Mouse (Mus musculus): ENCODE measurements at regions not wholly inside any gene's neighbourhood (a gene's known extent, or its start where the extent isn't known, plus 50 kb on each side); places are given as distances from the start of the nearest gene placed in this dataset.

DNA sequence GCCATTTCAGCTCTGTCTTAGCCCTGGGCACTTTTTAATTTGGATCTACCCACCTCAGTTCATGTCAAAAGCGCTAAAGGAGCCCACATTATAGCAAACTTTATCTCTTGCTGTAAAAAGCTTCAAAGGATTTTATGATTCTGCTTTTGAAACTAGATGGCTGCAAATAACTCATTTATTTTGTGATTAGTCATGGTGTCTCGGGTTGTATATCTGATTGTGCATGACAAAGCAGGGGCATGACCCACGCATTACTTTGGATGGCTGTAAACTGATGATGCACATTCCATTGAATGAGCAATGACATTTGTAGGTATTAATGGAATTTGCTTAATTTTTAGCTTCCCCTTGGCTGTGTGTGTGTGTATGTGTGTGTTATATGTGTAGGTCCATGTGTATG, 249.4 kb upstream of the Habp2 start:
- intact Hi-C loops (cut with DNase I) = no loop called here
- DNase-seq (ENCODE audit: low spot score in 2 of 2) = no peak

DNA sequence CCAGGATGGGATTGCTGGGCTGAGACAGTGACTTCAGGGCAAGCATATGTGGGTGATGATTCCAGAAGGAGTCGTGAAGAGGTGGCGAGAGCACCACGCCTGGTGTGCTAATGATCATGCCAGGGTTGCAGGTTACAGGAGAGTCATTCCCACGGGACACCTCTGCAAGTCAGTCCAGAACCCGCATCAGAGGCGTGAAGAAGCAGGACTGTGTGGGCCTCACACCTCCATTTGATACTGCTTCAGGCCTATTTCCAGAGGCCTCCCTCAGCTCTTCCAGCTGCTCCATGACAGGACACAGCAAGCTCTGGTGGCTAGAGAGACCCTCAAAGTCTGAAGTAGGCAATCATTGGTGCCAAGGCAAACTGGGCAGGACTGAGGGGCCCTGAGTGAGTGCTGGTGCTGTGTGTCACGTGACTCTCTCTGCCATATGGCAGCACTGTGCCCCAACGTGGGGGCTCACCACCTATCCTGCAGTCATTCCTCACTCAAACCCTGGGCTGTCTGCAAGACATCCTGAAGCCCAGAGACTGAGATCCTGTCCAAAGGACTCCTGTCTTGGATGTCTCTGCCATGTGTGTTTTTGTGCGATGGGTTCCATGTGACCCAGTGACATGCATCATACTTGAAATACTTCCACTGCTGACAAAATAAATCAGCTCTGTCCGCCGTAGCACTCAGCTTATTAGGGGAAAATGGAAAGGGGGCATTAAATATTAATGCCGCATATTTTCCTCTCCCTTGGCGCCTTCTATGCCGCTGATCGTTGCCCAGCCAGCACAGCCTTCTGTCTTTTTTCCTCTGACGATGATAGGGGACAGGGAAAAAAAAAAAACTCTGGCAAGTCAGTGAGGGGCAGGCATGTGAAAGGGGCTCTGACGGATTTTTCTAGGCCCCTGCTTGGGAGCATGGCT, 247.6 kb upstream of the Habp2 start:
- intact Hi-C loops (cut with DNase I) = no loop called here
- DNase-seq (ENCODE audit: low spot score in 2 of 2) = no peak

DNA sequence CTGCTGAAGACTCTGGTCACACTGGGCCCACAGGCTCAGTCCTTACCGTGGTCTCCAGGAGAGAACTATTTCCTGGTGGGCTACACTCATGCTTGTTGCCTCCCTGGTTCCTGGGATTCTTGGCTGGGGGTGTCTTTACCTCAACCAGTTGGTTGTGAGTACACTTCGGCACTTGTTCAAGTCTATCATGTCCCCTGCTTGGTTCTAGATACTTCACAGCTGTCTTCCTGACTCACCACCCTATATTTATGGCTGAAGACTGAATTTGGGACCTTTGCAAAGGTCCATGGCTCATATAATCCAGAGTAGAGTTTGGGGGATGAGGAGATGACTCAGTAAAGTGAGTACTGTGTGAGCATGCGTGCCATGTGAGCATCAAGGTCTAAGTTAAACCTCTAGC, 245.0 kb upstream of the Habp2 start:
- DNase-seq (ENCODE audit: low spot score in 2 of 2) = no peak
- intact Hi-C loops (cut with DNase I) = no loop called here

DNA sequence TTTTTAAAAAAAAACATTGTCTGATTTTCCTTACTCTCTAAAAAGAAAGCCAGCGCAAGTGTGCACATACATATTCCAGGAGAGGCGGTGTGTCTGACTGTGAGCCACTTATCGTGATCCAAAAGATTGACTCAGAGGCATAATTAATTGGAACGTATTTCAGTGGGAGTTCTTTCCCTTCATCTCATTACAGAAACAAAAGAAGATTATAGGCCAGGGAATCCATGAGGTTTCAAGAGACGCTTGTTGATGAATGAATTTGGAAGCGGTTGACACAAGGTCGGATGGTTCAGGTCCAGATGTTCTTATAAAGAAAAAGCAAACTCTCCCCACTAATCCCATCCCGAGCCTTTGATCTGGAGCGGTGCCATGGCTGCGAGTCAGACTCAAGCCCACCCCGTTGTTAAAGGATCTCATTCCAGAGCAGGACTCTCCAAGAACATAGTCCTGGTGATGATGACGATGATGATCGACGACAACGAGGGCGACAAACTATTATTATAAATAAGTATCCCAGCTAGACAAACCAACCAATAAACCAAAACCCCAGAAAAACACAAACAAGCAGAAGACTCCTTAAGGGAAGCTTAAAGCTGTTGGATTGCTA, 240.1 kb upstream of the Habp2 start:
- DNase-seq (ENCODE audit: low spot score in 2 of 2) = no peak
- intact Hi-C loops (cut with DNase I) = no loop called here

DNA sequence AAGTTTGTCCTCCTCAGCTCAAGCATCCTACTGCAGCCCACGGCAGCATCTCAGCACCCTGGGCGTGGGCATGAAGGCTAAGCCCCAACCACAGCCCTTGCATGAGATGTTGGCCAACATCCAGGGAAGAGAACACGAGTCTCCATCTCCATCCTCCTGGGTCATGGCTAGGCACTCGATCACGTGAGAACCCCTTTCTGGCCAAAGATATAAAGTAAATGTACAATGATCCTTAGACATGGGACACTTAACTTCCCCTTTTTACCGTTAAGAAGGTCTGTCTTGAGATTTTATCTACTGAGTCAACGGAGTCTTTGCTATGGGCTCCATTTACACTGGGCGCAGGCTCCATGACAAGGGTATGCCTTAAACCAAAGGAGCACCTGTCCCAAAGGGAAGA, 232.8 kb upstream of the Habp2 start:
- intact Hi-C loops (cut with DNase I) = no loop called here
- no peak for DNase-seq (ENCODE audit: low spot score in 2 of 2)

DNA sequence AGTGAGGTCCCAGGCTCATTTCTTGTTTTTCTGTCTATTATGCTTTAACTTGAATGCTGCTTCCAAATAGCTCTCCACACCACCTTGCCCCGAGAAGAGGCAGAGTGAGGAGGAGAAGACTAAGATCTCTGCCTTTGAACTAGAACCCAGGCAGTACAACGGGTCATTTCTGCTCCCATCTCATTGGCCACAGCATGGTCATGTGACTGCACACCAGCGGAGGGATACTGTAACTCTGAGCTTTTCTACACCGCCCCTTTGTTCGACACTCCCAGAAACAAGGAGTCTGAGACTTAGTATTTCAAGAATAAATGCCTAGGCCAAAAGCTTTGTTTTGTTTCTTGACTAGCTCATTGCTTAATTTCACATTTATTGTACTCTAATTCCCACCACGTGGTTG, 230.5 kb upstream of the Habp2 start:
- intact Hi-C loops (cut with DNase I) = no loop called here
- no peak for DNase-seq (ENCODE audit: low spot score in 2 of 2)

DNA sequence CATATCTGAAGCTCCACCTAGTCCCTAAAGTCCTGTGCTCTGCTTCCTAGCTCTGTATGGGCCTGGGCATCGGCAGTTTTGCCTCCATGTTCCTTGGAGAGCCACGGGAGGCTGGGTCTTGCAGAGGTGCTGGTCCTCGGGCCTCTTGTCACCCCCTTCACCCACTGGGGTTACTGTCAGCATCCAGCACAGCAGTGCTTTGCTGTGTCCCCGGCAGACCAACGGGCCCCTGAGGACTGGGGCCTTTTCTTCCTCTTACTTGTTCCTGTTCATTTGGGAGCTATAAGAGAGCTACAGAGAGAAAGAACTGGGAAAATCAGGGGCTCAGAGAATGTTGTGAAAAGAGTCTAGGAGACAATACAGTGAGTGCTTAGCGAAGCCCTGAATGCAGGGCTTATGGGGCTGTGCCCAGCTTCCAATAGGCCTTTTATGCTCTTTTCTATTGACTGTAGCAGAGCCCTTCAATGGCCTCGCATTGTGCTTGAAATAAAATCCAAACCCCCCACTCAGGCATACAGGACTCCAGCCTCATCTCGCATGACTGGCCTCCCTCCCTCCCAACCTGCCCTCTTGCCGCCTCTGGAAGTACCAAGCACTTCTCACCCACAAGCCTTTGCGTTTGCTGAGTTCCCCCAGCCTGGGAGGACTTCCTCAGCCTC, 224.9 kb upstream of the Habp2 start:
- no peak for DNase-seq (ENCODE audit: low spot score in 2 of 2)
- intact Hi-C loops (cut with DNase I) = no loop called here

DNA sequence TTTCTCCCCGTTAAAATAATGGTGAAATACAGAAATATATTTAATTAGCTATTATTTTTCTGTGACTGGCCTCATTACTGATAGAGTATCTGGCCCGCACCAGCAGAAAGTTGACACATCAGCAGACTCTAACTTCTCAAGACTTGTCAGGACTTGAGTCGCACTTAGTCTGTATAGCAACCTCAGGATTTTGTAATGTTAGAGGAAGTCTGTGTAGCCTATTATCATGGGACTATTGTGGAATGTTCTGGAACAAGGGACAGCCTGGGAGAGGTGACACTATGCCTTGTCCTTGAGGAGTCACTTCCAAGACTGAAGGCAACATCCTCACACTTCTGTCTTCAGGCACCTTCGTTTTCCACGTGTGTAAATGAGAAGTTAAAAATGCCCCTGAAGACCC, 223.8 kb upstream of the Habp2 start:
- no peak for DNase-seq (ENCODE audit: low spot score in 2 of 2)
- intact Hi-C loops (cut with DNase I) = no loop called here

DNA sequence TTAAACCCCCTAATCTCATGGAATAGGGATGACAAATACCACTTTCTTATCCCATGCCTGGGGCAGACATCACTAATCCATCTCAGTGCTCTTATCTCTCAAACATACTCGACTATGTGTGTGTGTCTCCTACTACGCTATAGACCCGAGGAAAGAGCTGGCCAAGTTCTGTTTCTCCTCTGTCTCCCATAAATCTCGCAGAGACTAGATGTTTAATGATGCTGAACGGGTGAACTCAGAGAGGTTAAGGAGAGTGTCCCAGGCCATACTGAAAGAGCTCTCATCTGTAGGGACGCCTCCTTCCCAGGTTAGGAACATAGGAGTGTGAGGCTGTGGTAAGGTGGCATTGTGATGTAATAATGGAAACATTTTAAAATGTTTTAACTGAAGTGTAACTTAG, 221.2 kb upstream of the Habp2 start:
- no peak for DNase-seq (ENCODE audit: low spot score in 2 of 2)
- intact Hi-C loops (cut with DNase I) = no loop called here

DNA sequence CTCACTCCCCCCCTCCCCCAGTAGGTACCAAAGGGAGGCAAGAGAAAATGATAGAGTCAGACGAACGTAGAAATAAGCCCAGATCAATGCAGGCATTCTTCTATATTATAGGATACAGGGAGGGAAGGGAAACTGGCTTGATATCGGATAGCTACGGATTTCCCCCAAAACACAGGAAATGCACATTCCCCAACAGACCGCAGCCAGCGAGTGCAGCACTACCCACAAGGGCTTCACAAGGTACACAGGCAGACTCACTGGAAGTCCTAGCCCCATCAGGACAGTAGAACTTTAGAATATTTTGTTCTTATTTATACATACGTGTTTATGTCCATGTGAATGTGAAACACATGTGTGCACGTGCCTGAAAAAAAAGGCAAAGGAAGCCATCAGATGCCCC, 218.8 kb upstream of the Habp2 start:
- intact Hi-C loops (cut with DNase I) = no loop called here

DNA sequence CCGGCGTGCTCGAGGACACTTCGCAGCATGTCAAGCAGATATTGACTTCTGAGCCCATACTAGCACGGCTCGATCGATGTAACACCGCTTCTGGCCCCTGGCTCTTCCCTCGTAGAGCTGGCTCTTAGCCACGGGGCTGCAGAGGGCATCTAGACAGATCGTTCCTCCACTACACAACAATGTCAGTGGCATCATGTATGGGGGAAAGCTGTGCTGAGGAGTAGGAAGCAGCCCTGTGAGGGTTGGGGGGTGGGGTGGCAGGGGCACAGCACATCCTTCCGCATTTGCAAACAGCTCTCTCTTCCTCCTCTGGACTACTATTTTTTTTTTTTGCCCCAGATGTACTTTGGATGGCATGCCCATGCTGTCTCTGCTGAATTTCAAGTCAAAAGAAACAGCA, 218.1 kb upstream of the Habp2 start:
- DNase-seq (ENCODE audit: low spot score in 2 of 2) = no peak
- intact Hi-C loops (cut with DNase I) = no loop called here

More for the DNA sequence above, 218.8 kb upstream of the Habp2 start:
- DNase-seq (ENCODE audit: low spot score in 2 of 2) = no peak

DNA sequence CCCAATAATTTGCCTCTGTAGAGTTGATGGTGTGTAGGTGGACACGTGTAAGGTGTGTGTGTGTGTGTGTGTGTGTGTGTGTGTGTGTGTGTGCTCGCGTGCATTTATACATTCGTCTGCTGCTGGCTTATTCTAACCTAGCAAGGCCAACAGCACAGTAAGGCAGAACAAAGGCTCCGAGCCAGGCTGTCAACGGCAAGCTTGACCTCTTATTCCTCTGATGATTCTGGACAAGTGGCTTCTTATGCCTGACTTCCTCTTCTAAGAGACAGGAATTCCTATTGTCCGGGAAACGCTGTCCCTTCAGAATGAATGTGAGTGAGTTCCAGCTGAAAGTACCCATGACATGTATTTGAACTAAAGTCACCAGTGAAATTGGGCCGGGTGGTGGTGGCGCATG, 217.7 kb upstream of the Habp2 start:
- DNase-seq (ENCODE audit: low spot score in 2 of 2) = no peak
- intact Hi-C loops (cut with DNase I) = no loop called here

DNA sequence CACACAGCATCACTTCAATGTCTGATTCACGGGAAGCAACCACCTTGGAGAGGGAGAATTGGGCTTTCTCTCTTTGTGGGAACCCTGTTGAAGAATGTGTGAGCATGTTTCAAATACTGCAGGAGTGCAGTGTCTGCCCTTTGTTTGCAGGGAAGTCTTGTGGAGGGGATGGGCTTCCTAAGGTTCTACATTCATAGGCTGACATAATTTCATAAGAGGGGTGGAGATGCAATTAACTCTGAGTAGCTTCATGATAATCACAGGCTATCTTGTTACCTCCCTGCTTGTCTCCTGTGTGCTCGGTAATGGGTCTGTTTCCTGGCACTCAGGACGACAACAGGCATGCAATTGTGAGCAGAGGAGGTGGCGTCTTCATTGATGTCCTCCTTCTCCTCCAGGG, 215.6 kb upstream of the Habp2 start:
- intact Hi-C loops (cut with DNase I) = no loop called here
- no peak for DNase-seq (ENCODE audit: low spot score in 2 of 2)

DNA sequence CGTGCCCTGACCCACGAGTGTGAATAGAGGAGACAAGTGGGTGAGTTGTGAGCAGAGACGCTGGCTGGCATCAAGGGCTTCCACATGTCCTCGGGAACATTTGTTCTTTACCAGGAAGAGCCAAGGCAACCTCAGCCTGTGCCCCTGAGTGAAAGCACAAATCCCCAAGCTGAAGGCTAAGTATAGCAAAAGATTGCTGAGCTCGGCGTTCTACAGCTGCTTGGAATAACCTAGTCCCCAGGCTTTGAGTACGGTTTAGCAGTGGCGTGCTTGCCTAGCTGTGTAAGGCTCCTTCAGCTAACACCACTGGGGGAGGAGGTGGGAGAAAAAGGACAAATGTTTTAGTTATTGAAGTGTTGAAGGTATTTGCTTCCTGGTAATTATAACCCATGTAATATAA, 210.8 kb upstream of the Habp2 start:
- no peak for DNase-seq (ENCODE audit: low spot score in 2 of 2)
- intact Hi-C loops (cut with DNase I) = no loop called here

DNA sequence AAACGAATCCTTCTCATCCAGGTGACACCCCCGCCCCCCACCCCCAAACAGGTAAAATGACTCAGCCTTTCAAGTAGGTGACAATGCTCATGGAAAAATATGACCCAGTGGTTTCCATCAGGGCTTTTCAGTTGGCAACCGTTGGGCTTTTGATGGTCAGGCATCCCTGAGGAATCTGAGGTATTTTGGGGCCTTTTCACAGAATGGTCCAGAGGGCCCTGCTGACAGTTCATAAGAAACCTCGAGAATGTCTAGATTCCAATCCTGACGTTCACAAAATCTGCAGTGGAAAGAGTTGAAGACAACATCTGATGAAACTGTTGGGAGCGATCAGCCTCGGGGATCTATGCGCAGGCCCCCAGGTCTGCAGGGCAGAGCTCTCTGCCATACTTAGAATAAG, 209.4 kb upstream of the Habp2 start:
- intact Hi-C loops (cut with DNase I) = no loop called here
- no peak for DNase-seq (ENCODE audit: low spot score in 2 of 2)

DNA sequence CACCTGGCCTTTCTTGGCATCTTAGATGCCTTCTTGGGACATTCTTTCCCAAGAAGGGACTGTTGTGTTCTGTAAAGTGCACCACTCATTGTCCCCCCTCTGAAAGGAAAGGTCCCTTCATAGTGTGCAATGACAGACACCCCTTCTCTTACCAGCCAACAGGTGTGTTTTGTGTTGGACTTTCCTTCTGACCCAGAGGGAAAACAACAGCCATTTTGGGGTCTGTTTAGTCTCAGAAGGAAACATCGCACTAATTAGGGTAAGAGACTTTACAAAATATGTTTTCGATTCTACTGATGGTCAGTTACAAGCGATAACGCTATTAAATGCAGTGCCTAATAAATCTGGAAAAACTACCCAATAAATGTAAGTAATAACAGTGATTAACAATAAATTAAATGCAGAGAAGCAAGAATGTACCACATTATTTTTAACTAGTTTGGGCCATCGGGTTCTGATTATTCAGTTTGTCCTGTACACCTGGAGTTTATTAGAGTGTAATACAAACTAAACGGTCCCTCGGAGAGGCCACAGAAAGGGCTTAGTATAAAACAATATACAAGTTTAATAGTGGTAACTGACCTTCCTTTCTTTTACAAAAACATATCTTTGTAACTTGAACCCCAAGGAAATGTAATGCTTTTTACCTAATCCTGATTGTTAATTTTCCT, 200.4 kb upstream of the Habp2 start:
- intact Hi-C loops (cut with DNase I) = no loop called here

DNA sequence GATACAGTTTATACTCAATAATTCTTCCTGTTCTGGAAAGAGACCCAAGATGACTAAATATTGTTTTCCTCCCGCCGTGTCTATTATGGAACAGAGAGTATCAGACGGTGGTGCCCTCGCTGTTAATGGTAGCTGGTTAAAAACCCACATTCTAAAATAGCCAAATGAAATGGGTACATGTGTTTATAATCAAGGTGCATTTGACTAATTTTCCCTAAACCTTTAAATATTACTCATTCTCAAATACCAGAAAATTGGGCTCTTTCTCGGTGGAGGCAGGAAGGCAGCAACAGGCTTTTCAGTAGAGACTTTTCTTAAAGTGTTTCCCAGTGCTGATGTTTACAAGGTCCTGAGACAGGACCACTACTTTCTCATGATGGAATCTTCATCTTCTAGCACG, 199.8 kb upstream of the Habp2 start:
- intact Hi-C loops (cut with DNase I) = no loop called here
- no peak for DNase-seq (ENCODE audit: low spot score in 2 of 2)

More for the DNA sequence above, 200.4 kb upstream of the Habp2 start:
- no peak for DNase-seq (ENCODE audit: low spot score in 2 of 2)

DNA sequence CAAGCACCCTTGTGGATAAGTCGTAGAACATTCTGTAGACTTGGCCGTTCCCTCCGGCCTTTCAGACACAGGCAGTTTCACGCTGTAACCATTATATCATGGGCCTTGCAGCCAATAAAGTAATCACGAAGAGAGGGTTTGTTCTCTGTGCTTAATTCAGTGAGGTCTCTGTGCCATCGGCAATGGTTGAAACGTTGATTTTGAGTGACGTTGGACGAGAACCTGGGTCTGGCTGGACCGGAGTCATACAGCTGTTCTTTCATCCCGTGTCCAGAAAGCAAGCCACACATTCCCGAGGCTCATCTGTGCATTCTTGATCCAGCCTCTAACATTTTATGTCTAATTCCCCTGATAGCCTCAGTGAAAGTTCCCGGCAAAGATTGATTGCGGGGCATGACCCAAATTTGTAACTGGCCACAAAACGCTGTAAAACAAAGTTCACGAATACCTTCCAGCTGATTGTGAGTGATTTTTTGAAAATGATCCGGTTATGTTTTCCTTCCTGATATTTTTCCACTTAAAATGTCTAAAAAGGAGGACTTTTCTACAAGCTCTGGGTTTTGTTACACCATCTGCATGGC, 197.1 kb upstream of the Habp2 start:
- intact Hi-C loops (cut with DNase I) = no loop called here
- no peak for DNase-seq (ENCODE audit: low spot score in 2 of 2)

DNA sequence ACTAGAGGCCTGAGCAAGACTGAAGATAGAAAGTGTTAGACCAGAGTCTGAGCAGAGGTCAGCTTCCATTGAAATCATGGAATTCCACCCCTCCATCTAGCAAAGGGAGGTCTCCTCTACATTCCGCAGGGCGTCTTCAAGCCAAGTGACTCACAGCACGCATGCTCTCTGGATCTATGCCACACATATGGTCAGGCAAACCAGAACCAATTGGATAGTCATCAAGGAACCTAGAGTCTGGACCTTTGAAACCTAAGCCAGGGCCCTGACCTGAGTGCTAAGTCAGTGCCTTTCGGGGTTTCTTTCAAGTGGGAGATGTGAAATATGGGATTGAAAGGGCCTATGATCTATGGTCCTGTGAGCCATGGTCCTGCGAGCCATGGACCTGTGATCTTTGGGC, 195.4 kb upstream of the Habp2 start:
- intact Hi-C loops (cut with DNase I) = no loop called here
- no peak for DNase-seq (ENCODE audit: low spot score in 2 of 2)

DNA sequence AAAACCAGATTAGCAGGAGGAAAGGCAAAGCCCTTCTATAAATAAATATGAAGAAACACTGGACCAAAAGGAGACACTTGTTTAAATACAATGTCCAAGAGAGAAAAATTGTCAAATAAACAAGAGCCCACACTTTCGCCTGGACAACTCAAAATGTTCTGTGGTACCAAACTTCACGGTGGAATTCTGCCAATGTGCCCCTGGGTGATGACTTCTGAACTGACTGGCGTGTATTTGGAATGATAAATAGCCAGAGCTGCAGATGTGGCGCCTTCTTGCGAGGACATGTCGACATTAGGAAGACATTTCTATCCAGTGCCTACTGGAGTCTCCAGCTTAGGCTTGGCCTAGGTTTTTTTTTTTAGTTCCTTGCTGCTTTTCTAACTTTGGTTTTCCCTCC, 191.1 kb upstream of the Habp2 start:
- intact Hi-C loops (cut with DNase I) = no loop called here

More for the DNA sequence above, 191.1 kb upstream of the Habp2 start:
- no peak for DNase-seq (ENCODE audit: low spot score in 2 of 2)
